Mouse (Mus musculus): ENCODE measurements around the gene Ncapd2.
A peak's percentile ranks its signal among the peaks of the same experiment; 100 is the strongest.

DNA sequence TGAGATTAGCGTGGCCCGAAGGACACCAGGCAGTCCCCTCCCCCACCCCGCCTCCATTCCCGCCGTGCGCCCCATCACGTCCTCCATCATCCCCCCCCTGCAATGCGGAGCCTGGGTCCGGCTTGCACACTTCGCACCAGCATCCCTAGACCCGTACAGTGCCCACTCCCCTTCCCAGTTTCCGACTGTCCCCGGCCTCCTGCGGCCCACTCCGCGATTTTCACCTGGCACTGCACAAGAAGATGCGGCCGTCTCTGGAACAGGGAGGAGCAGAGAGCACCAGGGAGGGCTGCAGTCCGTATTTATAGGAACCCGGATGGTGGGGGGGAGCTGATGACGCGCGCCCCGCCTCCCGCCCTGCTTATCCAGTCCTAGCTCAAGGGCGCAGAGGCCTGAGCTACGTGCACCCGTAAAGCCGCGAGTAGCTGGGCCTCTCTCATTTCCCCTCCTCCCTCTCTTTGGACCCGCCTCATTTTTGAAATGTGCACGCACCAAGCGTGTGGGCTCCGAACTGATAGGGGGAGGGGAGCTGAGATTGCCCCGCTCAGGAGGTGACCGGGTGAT lies 26.1 kb downstream of the Ncapd2 start:
- TF ChIP-seq POLR2AphosphoS2 (IDR thresholded peaks at IDR 0.05; ENCODE audit: insufficient read length, low read depth) (peak; percentile 83), CEBPB (IDR thresholded peaks at IDR 0.05; ENCODE audit: insufficient read depth, poor library complexity, severe bottlenecking) (no peak)
